Mouse (Mus musculus) bone marrow macrophage, adult 2 months (primary cell): Measurements from ENCODE around the gene Ccdc82.

Experiments used
- CTCF ChIP-seq: IDR thresholded peaks from 2 replicates; pipeline ENCODE4 v1.5.1; 2012; ENCODE audit warnings: low read depth, mild to moderate bottlenecking, low read length, moderate library complexity
- POLR2A ChIP-seq: IDR thresholded peaks from 2 replicates; pipeline ENCODE4 v1.6.1; 2012; ENCODE audit warnings: mild to moderate bottlenecking, low read depth, low read length, borderline replicate concordance

DNA sequence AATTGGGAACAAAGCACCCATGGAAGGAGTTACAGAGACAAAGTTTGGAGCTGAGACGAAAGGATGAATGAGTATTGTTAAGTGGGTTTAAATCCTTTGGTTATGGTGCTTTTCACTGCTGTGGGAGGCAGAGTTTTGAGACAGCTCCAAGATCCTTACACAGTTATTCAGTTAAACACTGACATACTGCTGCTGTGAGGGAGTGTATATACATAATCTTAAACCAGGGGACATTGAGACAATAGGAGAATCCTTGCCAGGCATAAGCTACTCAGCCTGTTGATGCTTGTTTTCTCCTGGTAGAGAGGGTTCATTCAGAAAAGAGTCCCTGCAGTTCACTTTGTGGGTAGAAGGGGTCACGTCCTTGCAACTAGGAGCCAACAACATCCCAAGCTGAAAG, 40.4 kb upstream of the Ccdc82 start:
- TF ChIP-seq CTCF (no peak), POLR2A (no peak)
